Mouse (Mus musculus): Measurements from ENCODE around the gene Atrnl1. TPM values are rescaled to one million over a fixed set of nuclear protein-coding genes. Genes with fewer than 3 reads are reported as not detected.
"Not testable (repeated sequence)": the region's sequence is repeated elsewhere in the genome, so short reads cannot be mapped to it uniquely, and the experiment has no call there.

Atrnl1 gene
- polyA plus RNA-seq, 1 experiment from 2014 or later: 0.60 TPM

GRCm38 (mm10) chr19:57988559-57989093 is 377.8 kb downstream of the Atrnl1 start:
- Histone ChIP-seq H3K9me3 (replicated peaks; ENCODE audit: control insufficient read depth, low read length) (no peaks in the 10 kb centered on the region), H3K9ac (ENCODE audit: low read depth, low read length) (no peak overlapping the region), H3K4me1 (ENCODE audit: control insufficient read depth, low read depth, low read length) (no peaks in the 10 kb centered on the region), H3K36me3 (ENCODE audit: control insufficient read depth, insufficient read depth) (no peaks in the 10 kb centered on the region), H3K27me3 (ENCODE audit: control insufficient read depth, insufficient read depth, low read depth, low read length) (no peaks in the 10 kb centered on the region), H3K4me3 (ENCODE audit: low read depth, low read length) (no peak overlapping the region), H3K4me2 (ENCODE audit: low read depth, low read length) (no peak overlapping the region), H3K27ac (ENCODE audit: low read length) (no peak overlapping the region)
- WGBS (ENCODE audit: insufficient replicate concordance): 66% methylated on average over 10 of the region's 10 CpGs
- ATAC-seq (ENCODE audit: low read depth): no peak

- Histone ChIP-seq H3K4me1 (ENCODE audit: control insufficient read depth, low read depth, low read length) (no peaks in the 10 kb centered on the region), H3K9me3 (replicated peaks; ENCODE audit: control insufficient read depth, low read length) (no peaks in the 10 kb centered on the region), H3K4me3 (ENCODE audit: low read depth, low read length) (no peak overlapping the region), H3K36me3 (ENCODE audit: control insufficient read depth, insufficient read depth) (no peaks in the 10 kb centered on the region), H3K27ac (ENCODE audit: low read length) (no peak overlapping the region), H3K27me3 (ENCODE audit: control insufficient read depth, insufficient read depth, low read depth, low read length) (no peaks in the 10 kb centered on the region), H3K4me2 (ENCODE audit: low read depth, low read length) (no peak overlapping the region), H3K9ac (ENCODE audit: low read depth, low read length) (no peak overlapping the region)
- 58% methylated on average over 14 of the region's 14 CpGs for WGBS (ENCODE audit: insufficient replicate concordance)
- no peak for ATAC-seq (ENCODE audit: low read depth)
Measured at GRCm38 (mm10) chr19:57991099-57991760, 380.4 kb downstream of the Atrnl1 start.

- H3K9me3 ChIP-seq (replicated peaks; ENCODE audit: control insufficient read depth, low read length); ATAC-seq (ENCODE audit: low read depth); H3K27ac ChIP-seq (ENCODE audit: low read length); H3K36me3 ChIP-seq (ENCODE audit: control insufficient read depth, insufficient read depth); H3K27me3 ChIP-seq (ENCODE audit: control insufficient read depth, insufficient read depth, low read depth, low read length); H3K4me1 ChIP-seq (ENCODE audit: control insufficient read depth, low read depth, low read length); H3K4me3 ChIP-seq (ENCODE audit: low read depth, low read length); H3K4me2 ChIP-seq (ENCODE audit: low read depth, low read length); H3K9ac ChIP-seq (ENCODE audit: low read depth, low read length): not testable (repeated sequence)
- WGBS (ENCODE audit: insufficient replicate concordance): 19% methylated on average over 15 of the region's 15 CpGs
Measured at GRCm38 (mm10) chr19:57994174-57994833, 383.5 kb downstream of the Atrnl1 start.

- Histone ChIP-seq H3K9me3 (replicated peaks; ENCODE audit: control insufficient read depth, low read length) (no peaks in the 10 kb centered on the region), H3K4me1 (ENCODE audit: control insufficient read depth, low read depth, low read length) (no peaks in the 10 kb centered on the region), H3K36me3 (ENCODE audit: control insufficient read depth, insufficient read depth) (no peaks in the 10 kb centered on the region), H3K9ac (ENCODE audit: low read depth, low read length) (no peak overlapping the region), H3K27ac (ENCODE audit: low read length) (no peak overlapping the region), H3K27me3 (ENCODE audit: control insufficient read depth, insufficient read depth, low read depth, low read length) (no peaks in the 10 kb centered on the region), H3K4me2 (ENCODE audit: low read depth, low read length) (no peak overlapping the region), H3K4me3 (ENCODE audit: low read depth, low read length) (no peak overlapping the region)
- WGBS (ENCODE audit: insufficient replicate concordance): 75% methylated on average over 8 of the region's 8 CpGs
- ATAC-seq (ENCODE audit: low read depth): no peak
Measured at GRCm38 (mm10) chr19:57995015-57995414, 384.2 kb downstream of the Atrnl1 start.

GRCm38 (mm10) chr19:57997961-57998360 is 387.1 kb downstream of the Atrnl1 start:
- no peak overlapping the region for H3K4me2 ChIP-seq (ENCODE audit: low read depth, low read length)
- H3K4me1 ChIP-seq (ENCODE audit: control insufficient read depth, low read depth, low read length): no peaks in the 10 kb centered on the region
- no peak overlapping the region for H3K4me3 ChIP-seq (ENCODE audit: low read depth, low read length)
- no peaks in the 10 kb centered on the region for H3K27me3 ChIP-seq (ENCODE audit: control insufficient read depth, insufficient read depth, low read depth, low read length)
- H3K27ac ChIP-seq (ENCODE audit: low read length): no peak overlapping the region
- no peak overlapping the region for H3K9ac ChIP-seq (ENCODE audit: low read depth, low read length)
- H3K36me3 ChIP-seq (ENCODE audit: control insufficient read depth, insufficient read depth): no peaks in the 10 kb centered on the region
- WGBS (ENCODE audit: insufficient replicate concordance): 30% methylated on average over 4 of the region's 4 CpGs
- no peaks in the 10 kb centered on the region for H3K9me3 ChIP-seq (replicated peaks; ENCODE audit: control insufficient read depth, low read length)
- no peak for ATAC-seq (ENCODE audit: low read depth)

GRCm38 (mm10) chr19:58011636-58012035 is 400.8 kb downstream of the Atrnl1 start:
- 51% methylated on average over 1 of the region's 1 CpGs for WGBS (ENCODE audit: insufficient replicate concordance)
- no peak overlapping the region for H3K4me3 ChIP-seq (ENCODE audit: low read depth, low read length)
- H3K9ac ChIP-seq (ENCODE audit: low read depth, low read length): no peak overlapping the region
- no peak overlapping the region for H3K27ac ChIP-seq (ENCODE audit: low read length)
- no peaks in the 10 kb centered on the region for H3K27me3 ChIP-seq (ENCODE audit: control insufficient read depth, insufficient read depth, low read depth, low read length)
- no peak for ATAC-seq (ENCODE audit: low read depth)
- H3K4me1 ChIP-seq (ENCODE audit: control insufficient read depth, low read depth, low read length): no peaks in the 10 kb centered on the region
- no peaks in the 10 kb centered on the region for H3K9me3 ChIP-seq (replicated peaks; ENCODE audit: control insufficient read depth, low read length)
- no peak overlapping the region for H3K4me2 ChIP-seq (ENCODE audit: low read depth, low read length)
- H3K36me3 ChIP-seq (ENCODE audit: control insufficient read depth, insufficient read depth): no peaks in the 10 kb centered on the region

GRCm38 (mm10) chr19:58015741-58016140 is 404.9 kb downstream of the Atrnl1 start:
- H3K4me3 ChIP-seq (ENCODE audit: low read depth, low read length): no peak overlapping the region

GRCm38 (mm10) chr19:58016561-58017453 is 406.0 kb downstream of the Atrnl1 start:
- H3K27ac ChIP-seq (ENCODE audit: low read length): no peak overlapping the region
- no peak overlapping the region for H3K4me2 ChIP-seq (ENCODE audit: low read depth, low read length)
- no peaks in the 10 kb centered on the region for H3K9me3 ChIP-seq (replicated peaks; ENCODE audit: control insufficient read depth, low read length)
- no peaks in the 10 kb centered on the region for H3K4me1 ChIP-seq (ENCODE audit: control insufficient read depth, low read depth, low read length)
- H3K27me3 ChIP-seq (ENCODE audit: control insufficient read depth, insufficient read depth, low read depth, low read length): no peaks in the 10 kb centered on the region
- 72% methylated on average over 9 of the region's 9 CpGs for WGBS (ENCODE audit: insufficient replicate concordance)
- H3K4me3 ChIP-seq (ENCODE audit: low read depth, low read length): no peak overlapping the region
- no peak for ATAC-seq (ENCODE audit: low read depth)
- H3K9ac ChIP-seq (ENCODE audit: low read depth, low read length): no peak overlapping the region
- H3K36me3 ChIP-seq (ENCODE audit: control insufficient read depth, insufficient read depth): no peaks in the 10 kb centered on the region

More at GRCm38 (mm10) chr19:58015741-58016140, 404.9 kb downstream of the Atrnl1 start:
- H3K27me3 ChIP-seq (ENCODE audit: control insufficient read depth, insufficient read depth, low read depth, low read length): no peaks in the 10 kb centered on the region
- H3K9ac ChIP-seq (ENCODE audit: low read depth, low read length): no peak overlapping the region
- H3K9me3 ChIP-seq (replicated peaks; ENCODE audit: control insufficient read depth, low read length): no peaks in the 10 kb centered on the region
- H3K27ac ChIP-seq (ENCODE audit: low read length): no peak overlapping the region
- ATAC-seq (ENCODE audit: low read depth): no peak
- H3K4me1 ChIP-seq (ENCODE audit: control insufficient read depth, low read depth, low read length): no peaks in the 10 kb centered on the region
- H3K4me2 ChIP-seq (ENCODE audit: low read depth, low read length): no peak overlapping the region
- WGBS (ENCODE audit: insufficient replicate concordance): 76% methylated on average over 6 of the region's 6 CpGs
- no peaks in the 10 kb centered on the region for H3K36me3 ChIP-seq (ENCODE audit: control insufficient read depth, insufficient read depth)

All from liver, embryonic 16.5 days (tissue).